Mouse (Mus musculus): Measurements from ENCODE around the gene Frmd4b. TPM values are rescaled to one million over a fixed set of nuclear protein-coding genes. Genes with fewer than 3 reads are reported as not detected.

The Frmd4b gene
- polyA plus RNA-seq, 1 experiment, result 15.4 TPM

GRCm38 (mm10) chr6:97452223-97452622, 165.1 kb downstream of the Frmd4b start:
- Histone ChIP-seq H3K4me1 (ENCODE audit: control insufficient read depth, insufficient read depth, low read length) (peaks cover 6% of the 10 kb centered on the region), H3K4me3 (replicated peaks; ENCODE audit: control insufficient read depth, low read depth, low read length) (no peak overlapping the region), H3K27ac (ENCODE audit: control insufficient read depth, insufficient read depth, low read depth, low read length, poor library complexity) (no peak overlapping the region)
- TF ChIP-seq POLR2A (IDR thresholded peaks at IDR 0.05; ENCODE audit: borderline replicate concordance, control insufficient read depth, low read depth, low read length) (no peak), CTCF (IDR thresholded peaks at IDR 0.05; ENCODE audit: control insufficient read depth, insufficient read depth, low read length) (no peak)
- WGBS, result 32% methylated on average over 5 of the region's 5 CpGs

GRCm38 (mm10) chr6:97449806-97450205, 167.5 kb downstream of the Frmd4b start:
- H3K27ac ChIP-seq (ENCODE audit: control insufficient read depth, insufficient read depth, low read depth, low read length, poor library complexity), result no peak overlapping the region
- H3K4me3 ChIP-seq (replicated peaks; ENCODE audit: control insufficient read depth, low read depth, low read length), result no peak overlapping the region
- WGBS, result 45% methylated on average over 2 of the region's 2 CpGs
- TF ChIP-seq CTCF (IDR thresholded peaks at IDR 0.05; ENCODE audit: control insufficient read depth, insufficient read depth, low read length) (no peak), POLR2A (IDR thresholded peaks at IDR 0.05; ENCODE audit: borderline replicate concordance, control insufficient read depth, low read depth, low read length) (no peak)
- peaks cover 1% of the 10 kb centered on the region for H3K4me1 ChIP-seq (ENCODE audit: control insufficient read depth, insufficient read depth, low read length)

DNA sequence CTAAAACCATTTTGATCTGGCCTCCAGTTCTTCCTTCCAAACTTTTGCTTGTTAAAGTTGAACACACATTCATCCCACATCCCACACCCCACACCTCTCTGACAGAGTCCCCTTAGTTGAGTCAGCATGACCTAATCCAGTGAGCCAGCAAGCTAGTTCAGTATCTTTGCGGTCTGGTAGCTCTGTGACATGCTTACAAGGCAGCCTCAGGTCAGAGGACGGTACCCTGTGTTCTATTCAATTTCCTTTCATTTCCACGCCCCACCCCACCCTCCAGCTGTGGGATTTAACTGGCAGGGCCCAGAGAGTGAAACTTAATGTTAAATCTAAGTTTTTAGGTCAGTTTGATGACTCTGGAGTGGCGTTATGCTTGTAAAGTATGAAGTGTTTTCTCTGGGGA, 170.3 kb downstream of the Frmd4b start:
- TF ChIP-seq CTCF (IDR thresholded peaks at IDR 0.05; ENCODE audit: control insufficient read depth, insufficient read depth, low read length), result no peak
- H3K4me3 ChIP-seq (replicated peaks; ENCODE audit: control insufficient read depth, low read depth, low read length), result no peak overlapping the region
- H3K27ac ChIP-seq (ENCODE audit: control insufficient read depth, insufficient read depth, low read depth, low read length, poor library complexity), result no peak overlapping the region
- WGBS, result 25% methylated on average over 4 of the region's 4 CpGs
- H3K4me1 ChIP-seq (ENCODE audit: control insufficient read depth, insufficient read depth, low read length), result peaks cover 1% of the 10 kb centered on the region; the same call in 1 of the 2 replicates

GRCm38 (mm10) chr6:97444145-97444544, 173.2 kb downstream of the Frmd4b start:
- no peak for TF ChIP-seq CTCF (IDR thresholded peaks at IDR 0.05; ENCODE audit: control insufficient read depth, insufficient read depth, low read length)
- no peak for TF ChIP-seq POLR2A (IDR thresholded peaks at IDR 0.05; ENCODE audit: borderline replicate concordance, control insufficient read depth, low read depth, low read length)
- Histone ChIP-seq H3K4me3 (replicated peaks; ENCODE audit: control insufficient read depth, low read depth, low read length) (no peak overlapping the region), H3K27ac (ENCODE audit: control insufficient read depth, insufficient read depth, low read depth, low read length, poor library complexity) (no peak overlapping the region), H3K4me1 (ENCODE audit: control insufficient read depth, insufficient read depth, low read length) (peaks cover 3% of the 10 kb centered on the region)
- 64% methylated on average over 5 of the region's 5 CpGs for WGBS

GRCm38 (mm10) chr6:97443522-97443921, 173.8 kb downstream of the Frmd4b start:
- Histone ChIP-seq H3K4me3 (replicated peaks; ENCODE audit: control insufficient read depth, low read depth, low read length) (no peak overlapping the region), H3K4me1 (ENCODE audit: control insufficient read depth, insufficient read depth, low read length) (peaks cover 4% of the 10 kb centered on the region)
- 60% methylated on average over 4 of the region's 4 CpGs for WGBS

DNA sequence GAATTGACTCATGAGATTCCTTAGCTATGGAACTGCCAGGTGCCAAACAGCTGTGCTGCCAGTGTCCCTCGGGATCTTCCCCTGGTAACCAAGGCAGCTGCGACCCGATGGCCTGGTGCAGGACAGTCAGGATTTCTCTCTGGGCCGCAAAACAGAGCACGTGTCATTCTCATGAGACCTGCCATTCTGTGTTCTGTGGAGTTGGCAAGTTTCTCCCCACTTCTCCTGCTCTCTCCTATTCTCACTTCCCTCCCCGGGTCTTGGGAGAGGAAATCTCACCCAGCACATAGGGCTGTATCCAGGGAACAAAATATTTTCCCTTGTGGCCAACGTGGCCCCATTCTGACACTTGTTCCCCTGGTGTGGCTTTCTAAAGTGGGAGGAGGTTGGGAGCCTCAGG, 176.0 kb downstream of the Frmd4b start:
- Histone ChIP-seq H3K27ac (ENCODE audit: control insufficient read depth, insufficient read depth, low read depth, low read length, poor library complexity) (no peak overlapping the region), H3K4me3 (replicated peaks; ENCODE audit: control insufficient read depth, low read depth, low read length) (no peak overlapping the region), H3K4me1 (ENCODE audit: control insufficient read depth, insufficient read depth, low read length) (peaks cover 6% of the 10 kb centered on the region)
- no peak for TF ChIP-seq POLR2A (IDR thresholded peaks at IDR 0.05; ENCODE audit: borderline replicate concordance, control insufficient read depth, low read depth, low read length)
- TF ChIP-seq CTCF (IDR thresholded peaks at IDR 0.05; ENCODE audit: control insufficient read depth, insufficient read depth, low read length), result no peak
- 54% methylated on average over 7 of the region's 7 CpGs for whole genome bisulfite sequencing

More at GRCm38 (mm10) chr6:97443522-97443921, 173.8 kb downstream of the Frmd4b start:
- H3K27ac ChIP-seq (ENCODE audit: control insufficient read depth, insufficient read depth, low read depth, low read length, poor library complexity), result no peak overlapping the region
- TF ChIP-seq POLR2A (IDR thresholded peaks at IDR 0.05; ENCODE audit: borderline replicate concordance, control insufficient read depth, low read depth, low read length) (no peak), CTCF (IDR thresholded peaks at IDR 0.05; ENCODE audit: control insufficient read depth, insufficient read depth, low read length) (no peak)

DNA sequence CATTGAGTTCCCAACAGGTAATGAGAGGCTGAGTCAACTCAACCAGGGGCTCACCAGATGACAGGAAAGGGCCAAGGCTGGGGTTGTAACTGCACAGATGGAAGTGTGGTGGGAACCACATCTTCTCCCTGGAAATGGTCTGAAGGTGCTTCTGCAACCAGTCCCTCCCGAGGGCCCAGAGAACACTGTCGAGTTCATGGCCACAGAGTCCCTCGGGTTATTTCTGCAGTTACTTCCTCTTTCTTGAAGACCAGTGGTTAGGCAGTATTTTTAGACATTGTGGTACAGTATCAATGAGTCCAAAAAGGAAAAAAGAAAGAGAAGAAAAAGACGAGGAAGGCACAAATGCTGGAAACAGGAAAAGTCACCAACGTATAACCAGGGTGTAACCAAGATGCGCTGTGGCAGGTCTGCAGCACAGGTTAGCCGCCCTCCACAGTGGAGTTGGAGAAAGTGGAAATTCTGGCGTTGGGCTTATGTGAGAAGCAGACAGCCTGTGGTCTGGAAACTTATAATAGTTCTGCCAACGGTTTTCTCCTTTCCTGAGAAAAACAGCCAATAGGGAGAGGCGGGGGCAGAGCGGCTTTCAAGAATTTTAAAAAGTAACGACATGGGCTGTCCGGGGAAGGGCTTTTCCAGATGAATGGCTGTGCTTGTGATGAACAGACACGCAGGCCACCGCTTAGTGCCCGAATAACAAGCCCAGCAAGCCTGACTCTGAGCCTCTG, 178.3 kb downstream of the Frmd4b start:
- peaks cover 6% of the 10 kb centered on the region for H3K4me1 ChIP-seq (ENCODE audit: control insufficient read depth, insufficient read depth, low read length)
- no peak overlapping the region for H3K4me3 ChIP-seq (replicated peaks; ENCODE audit: control insufficient read depth, low read depth, low read length)
- no peak for TF ChIP-seq POLR2A (IDR thresholded peaks at IDR 0.05; ENCODE audit: borderline replicate concordance, control insufficient read depth, low read depth, low read length)
- no peak for TF ChIP-seq CTCF (IDR thresholded peaks at IDR 0.05; ENCODE audit: control insufficient read depth, insufficient read depth, low read length)
- H3K27ac ChIP-seq (ENCODE audit: control insufficient read depth, insufficient read depth, low read depth, low read length, poor library complexity), result peak overlapping the region; percentile 55
- WGBS, result 3% methylated on average over 16 of the region's 16 CpGs

GRCm38 (mm10) chr6:97434753-97435152, 182.6 kb downstream of the Frmd4b start:
- H3K4me1 ChIP-seq (ENCODE audit: control insufficient read depth, insufficient read depth, low read length), result peaks cover 4% of the 10 kb centered on the region
- TF ChIP-seq CTCF (IDR thresholded peaks at IDR 0.05; ENCODE audit: control insufficient read depth, insufficient read depth, low read length), result no peak
- TF ChIP-seq POLR2A (IDR thresholded peaks at IDR 0.05; ENCODE audit: borderline replicate concordance, control insufficient read depth, low read depth, low read length), result no peak
- H3K4me3 ChIP-seq (replicated peaks; ENCODE audit: control insufficient read depth, low read depth, low read length), result no peak overlapping the region
- WGBS, result 76% methylated on average over 4 of the region's 4 CpGs
- no peak overlapping the region for H3K27ac ChIP-seq (ENCODE audit: control insufficient read depth, insufficient read depth, low read depth, low read length, poor library complexity)

Measured in bone marrow, adult 2 months (tissue).